Mouse (Mus musculus): ENCODE data around the gene Tapt1.

Tapt1 gene

GRCm38 (mm10) chr5:44233933-44234332 lies 7.5 kb upstream of the Tapt1 start:
- no peak for DNase-seq

- no peak for DNase-seq
These were observed 2.3 kb upstream of the Tapt1 start for GRCm38 (mm10) chr5:44228756-44229155.

DNA sequence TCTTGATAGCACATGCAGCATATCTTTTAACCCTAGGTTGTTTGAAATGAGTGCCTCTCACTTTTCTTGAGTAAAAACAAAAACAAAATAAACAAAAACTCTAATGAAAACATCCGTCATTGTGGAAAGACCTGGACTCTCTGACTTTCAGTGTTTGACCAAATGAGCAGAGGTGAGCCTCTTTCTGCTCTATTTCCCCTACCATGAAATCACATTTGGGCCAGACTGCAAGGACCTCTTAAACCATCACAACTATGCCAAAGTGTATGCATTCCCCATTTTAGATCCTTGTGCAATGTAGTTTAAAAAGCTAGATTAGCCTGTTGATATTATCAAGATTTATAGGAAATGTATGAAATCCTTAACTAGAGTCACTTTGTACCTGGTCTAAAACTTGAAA lies 1.9 kb upstream of the Tapt1 start:
- no peak for DNase-seq

DNA sequence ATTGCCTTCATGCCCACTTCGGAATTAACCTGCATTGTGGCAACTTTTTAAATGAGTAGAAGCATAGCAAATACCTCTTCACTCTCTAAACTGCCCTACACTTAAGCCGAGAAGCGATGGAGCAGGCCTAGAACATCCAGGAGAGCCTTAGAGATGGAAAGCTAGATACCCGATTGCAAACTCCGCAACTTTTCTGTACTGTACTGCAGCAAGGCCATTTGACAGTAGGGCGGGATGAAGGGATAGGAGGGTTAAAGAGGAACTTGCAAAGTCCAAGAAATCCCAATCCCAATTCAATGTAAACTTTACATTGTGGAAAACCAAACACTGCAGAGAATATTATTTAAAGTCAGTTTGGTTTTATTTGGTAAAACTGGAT lies 1.0 kb upstream of the Tapt1 start:
- DNase-seq = no peak

DNA sequence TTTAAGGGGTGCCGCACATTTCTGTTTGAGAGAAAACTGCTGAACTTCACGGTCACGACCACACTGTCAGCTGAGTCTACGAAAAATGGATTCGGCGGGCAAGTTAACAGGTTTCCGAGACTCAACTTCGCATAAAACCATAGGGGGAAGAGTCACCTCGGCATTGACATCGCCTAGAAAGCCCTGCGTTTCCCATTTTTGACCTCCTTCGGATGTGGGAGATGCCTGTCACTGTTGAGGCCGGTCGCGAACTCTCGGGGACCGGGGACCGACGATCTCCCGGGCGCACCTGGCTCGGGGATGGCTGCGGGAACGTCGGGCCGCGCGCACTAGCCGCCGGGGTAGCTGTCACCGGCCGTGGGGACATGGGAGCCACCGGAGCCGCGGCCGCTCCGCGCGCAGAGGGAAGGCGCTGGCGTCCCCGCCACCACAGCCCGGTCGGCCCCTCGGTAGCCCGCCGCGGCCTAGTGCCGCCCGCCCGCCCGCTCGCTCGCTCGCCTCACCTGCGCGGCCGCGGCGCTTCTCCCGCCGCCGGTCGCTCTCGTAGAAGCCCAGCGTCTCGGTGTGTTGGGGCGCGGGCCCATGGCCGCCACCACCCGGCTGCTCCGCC lies 410 bp downstream of the Tapt1 start:
- DNase-seq = peak; percentile 14

DNA sequence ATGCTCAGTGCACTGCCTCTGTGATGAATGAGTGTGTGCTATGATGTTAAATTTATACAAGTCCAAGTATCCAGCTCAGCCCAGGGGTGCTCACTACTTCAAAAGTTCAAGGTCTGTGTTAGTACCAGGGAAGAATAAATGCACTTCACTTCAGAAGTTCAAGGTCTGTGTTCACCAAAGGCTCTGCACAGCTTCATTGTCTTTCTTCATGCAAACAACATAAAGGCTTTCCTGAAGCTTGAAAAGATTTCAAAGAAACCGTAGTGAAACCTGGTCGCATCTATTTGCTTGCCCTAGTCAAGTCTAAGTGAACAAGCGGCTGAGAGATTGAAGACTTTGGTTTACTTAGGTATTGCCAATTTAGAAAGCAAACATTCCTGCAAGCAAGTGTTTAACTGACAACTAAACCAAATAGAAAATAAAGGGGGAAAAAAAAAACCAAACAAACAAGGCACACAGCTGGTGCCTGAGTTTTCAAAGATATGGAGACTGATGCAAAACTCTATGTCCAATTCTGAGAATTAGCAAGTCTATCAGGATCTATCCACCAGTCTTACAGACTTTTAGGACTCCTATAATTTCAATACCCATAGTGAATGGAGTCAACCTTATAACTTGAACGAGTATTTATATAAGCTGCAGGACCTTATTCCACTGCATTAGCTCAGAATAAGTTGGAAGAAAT lies 1.4 kb downstream of the Tapt1 start:
- DNase-seq = no peak

DNA sequence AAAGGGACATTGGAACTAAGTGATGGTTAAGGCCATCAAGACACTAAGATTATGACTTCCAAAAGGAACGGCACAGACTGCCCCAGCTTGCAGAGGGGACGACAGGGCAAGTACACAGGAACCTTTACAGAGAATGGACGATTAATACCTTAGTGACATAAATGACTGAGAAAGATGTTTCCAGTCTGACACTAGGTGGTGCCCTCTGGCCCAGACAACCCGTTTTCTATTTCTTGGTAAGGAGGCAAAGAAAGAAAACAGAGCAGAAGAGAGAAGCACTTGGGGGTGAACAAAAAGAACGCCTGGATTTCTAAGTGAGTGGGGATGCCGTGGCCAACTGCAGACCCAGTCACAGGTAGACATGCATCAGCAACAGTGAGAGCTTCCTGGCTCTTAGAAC lies 2.2 kb downstream of the Tapt1 start:
- DNase-seq = peak in 1 of 2 experiments; percentile 29

GRCm38 (mm10) chr5:44223341-44223881 lies 3.0 kb downstream of the Tapt1 start:
- DNase-seq = no peak

- no peak for DNase-seq
These were observed 6.0 kb downstream of the Tapt1 start for GRCm38 (mm10) chr5:44220430-44220829.

GRCm38 (mm10) chr5:44219871-44220270 lies 6.6 kb downstream of the Tapt1 start:
- DNase-seq = no peak

- no peak for DNase-seq
These were observed 7.9 kb downstream of the Tapt1 start for GRCm38 (mm10) chr5:44218483-44218882.

GRCm38 (mm10) chr5:44217685-44218041 lies 8.8 kb downstream of the Tapt1 start:
- DNase-seq = no peak

DNA sequence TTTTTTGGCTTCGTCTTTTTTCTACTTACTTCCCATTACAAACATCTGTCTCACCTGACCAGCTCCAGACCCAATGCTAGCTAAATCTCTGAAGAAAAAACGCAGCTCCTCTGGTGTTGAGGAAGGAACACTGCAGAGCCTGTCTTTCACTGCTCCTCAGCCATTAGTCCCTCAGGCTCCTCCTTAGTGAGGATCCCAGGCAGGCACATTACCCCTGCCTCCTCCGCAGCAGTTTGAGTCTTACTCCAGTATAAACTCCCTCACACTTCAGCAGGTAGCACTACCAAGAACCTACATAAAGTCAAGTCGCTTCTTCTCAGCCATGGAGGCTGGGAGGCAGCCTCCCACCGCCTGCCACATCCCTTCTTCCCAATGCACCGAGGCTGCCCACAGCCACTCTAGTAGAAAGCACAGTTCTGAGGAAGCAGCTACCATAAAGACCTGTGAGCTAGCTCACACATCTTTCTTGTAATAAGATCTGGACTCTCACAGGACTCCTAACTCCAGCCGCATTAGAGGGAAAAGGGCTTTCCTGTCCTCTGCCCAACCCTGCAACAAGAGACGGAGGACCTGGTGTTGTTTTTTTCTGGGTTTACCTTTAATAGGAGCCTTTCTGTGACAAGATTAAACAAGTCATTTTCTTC lies 9.3 kb downstream of the Tapt1 start:
- no peak for DNase-seq

DNA sequence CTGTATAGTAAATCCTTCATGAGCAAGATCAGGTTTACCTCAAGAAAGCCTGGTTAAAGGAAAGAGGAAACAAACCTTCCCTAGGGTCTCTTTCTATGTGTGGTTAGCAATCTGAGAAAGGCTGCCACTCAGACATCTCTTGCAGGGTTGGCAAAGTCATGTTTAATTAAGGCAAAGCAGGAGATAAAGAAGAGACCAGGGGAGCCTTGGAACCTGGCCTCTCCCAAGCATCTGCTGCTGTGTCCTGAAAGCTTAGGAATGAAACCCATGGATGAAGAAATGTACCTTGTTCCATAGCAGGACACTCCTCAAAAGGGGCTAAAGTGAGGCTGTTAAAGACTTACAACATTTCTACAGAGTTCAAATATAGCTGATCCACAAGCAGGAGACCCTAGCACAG lies 11.3 kb downstream of the Tapt1 start:
- no peak for DNase-seq

GRCm38 (mm10) chr5:44214025-44214424 lies 12.4 kb downstream of the Tapt1 start:
- DNase-seq = no peak

GRCm38 (mm10) chr5:44213391-44213790 lies 13.0 kb downstream of the Tapt1 start:
- no peak for DNase-seq

GRCm38 (mm10) chr5:44211818-44212465 lies 14.5 kb downstream of the Tapt1 start:
- no peak for DNase-seq

DNA sequence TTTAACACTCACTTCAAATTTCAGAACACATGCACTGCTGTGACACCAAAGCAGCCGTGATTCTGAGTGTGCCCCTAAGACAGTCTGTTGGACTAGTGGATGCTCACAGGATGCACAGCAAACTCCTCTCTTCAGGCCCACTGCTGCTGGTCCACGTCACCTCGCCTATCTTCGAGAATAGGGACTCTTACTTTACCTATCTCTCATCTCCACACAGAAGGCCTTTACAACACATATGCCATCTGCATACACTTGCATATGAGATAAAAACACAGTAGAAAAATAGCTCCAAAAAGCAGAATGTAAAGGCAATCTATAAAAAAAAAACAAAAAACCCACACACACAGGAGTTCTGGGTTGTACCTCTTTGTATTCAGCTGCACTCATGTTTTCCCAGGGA lies 19.1 kb downstream of the Tapt1 start:
- DNase-seq = no peak

GRCm38 (mm10) chr5:44206651-44207050 lies 19.8 kb downstream of the Tapt1 start:
- peak; percentile 25 to 45 for DNase-seq

- DNase-seq = no peak
These were observed 23.0 kb downstream of the Tapt1 start for GRCm38 (mm10) chr5:44203410-44203809.

- DNase-seq = no peak
These were observed 24.8 kb downstream of the Tapt1 start for GRCm38 (mm10) chr5:44201665-44202064.

GRCm38 (mm10) chr5:44199109-44199508 lies 27.3 kb downstream of the Tapt1 start:
- DNase-seq = no peak

DNA sequence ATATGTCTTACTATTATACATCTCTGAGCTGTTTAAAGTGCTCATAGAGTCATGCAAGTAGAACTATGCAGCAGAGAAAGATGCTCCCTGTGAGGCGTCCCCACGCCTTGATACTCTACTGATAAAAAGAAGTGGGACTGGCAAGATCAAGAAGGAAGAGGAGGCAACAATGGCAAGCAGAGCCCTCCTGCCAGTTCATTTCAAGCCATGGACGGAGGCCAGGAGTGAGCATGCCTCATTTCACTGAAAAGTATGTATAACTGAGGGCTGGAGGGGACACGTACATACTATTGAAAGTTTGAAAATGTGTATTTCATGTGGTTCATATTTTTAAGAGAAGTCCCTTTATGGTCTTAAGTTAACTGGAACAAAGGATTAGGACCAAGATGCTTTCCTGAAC lies 28.0 kb downstream of the Tapt1 start:
- DNase-seq = no peak

DNA sequence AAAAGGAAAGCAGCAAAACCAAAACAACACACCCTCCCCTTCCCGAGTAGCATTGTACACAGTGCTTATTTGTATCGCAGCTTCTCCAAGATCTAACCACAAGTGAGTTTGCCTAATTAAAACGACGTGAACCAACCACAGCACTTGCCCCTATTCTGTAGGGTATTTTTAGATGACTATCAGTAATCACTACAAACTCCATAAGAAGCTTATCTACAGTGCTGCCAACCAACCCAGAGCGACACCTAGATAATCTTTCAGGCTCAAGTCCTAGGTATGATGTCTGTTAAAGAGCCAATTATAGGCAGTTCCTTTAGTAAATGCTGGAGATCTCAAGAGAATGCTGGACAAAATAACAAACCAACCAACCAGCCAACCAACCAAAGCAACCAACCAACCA lies 28.6 kb downstream of the Tapt1 start:
- DNase-seq = no peak
